Mouse (Mus musculus) cortical plate, adult 2 months (tissue): ENCODE results near the gene Cd37. TPM values are rescaled to one million over a fixed set of nuclear protein-coding genes. Genes with fewer than 3 reads are reported as not detected.

Experiments used
- H3K27ac ChIP-seq: fragments of 200-500 bp; 2 replicates; pipeline ENCODE4 v1.5.1; 2012; ENCODE audit warnings: low read length, control low read depth, inconsistent platforms; ENCODE audit not compliant: insufficient read depth
- H3K4me1 ChIP-seq: fragments of 200-500 bp; 2 replicates; pipeline ENCODE4 v1.6.1; 2011; ENCODE audit warnings: low read length; ENCODE audit not compliant: control insufficient read depth, insufficient read depth
- H3K4me3 ChIP-seq: fragments of 200-500 bp; 2 replicates; pipeline ENCODE4 v1.5.1; 2011; ENCODE audit warnings: mild to moderate bottlenecking, low read length, control low read depth; ENCODE audit not compliant: insufficient read depth
- CTCF ChIP-seq: fragments of 200-500 bp; IDR thresholded peaks from 2 replicates; pipeline ENCODE4 v1.5.1; 2011; ENCODE audit warnings: mild to moderate bottlenecking, control low read depth, low read length; ENCODE audit not compliant: insufficient read depth; ENCODE audit errors: extremely low read depth
- POLR2A ChIP-seq: fragments of 200-500 bp; IDR thresholded peaks from 2 replicates; pipeline ENCODE4 v1.6.1; 2011; ENCODE audit warnings: mild to moderate bottlenecking, low read length, control low read depth; ENCODE audit not compliant: insufficient read depth; ENCODE audit errors: extremely low read depth
- polyA plus RNA-seq: library from polyadenylated mRNA; depleted of rRNA; stranded (reverse); fragments of >200 nt; gene quantifications from 2 replicates; pipeline ENCODE4 v1.2.3, GENCODE M21; 2012; rRNA removed

The Cd37 gene
- polyA plus RNA-seq: 10.6 and 11.9 TPM in 2 replicates

GRCm38 (mm10) chr7:45238723-45239496, at the start of gene Cd37:
TSS of gene Cd37 (minus strand) at chr7:45239115.
- Histone ChIP-seq H3K4me3 (no peak within 1 kb of the TSS), H3K4me1 (0 out of 2 replicates have a peak, but pooled peaks cover 2% of the 10 kb centered on the region), H3K27ac (no peak within 1 kb of the TSS)
- TF ChIP-seq POLR2A: no peak
- no peak for TF ChIP-seq CTCF

DNA sequence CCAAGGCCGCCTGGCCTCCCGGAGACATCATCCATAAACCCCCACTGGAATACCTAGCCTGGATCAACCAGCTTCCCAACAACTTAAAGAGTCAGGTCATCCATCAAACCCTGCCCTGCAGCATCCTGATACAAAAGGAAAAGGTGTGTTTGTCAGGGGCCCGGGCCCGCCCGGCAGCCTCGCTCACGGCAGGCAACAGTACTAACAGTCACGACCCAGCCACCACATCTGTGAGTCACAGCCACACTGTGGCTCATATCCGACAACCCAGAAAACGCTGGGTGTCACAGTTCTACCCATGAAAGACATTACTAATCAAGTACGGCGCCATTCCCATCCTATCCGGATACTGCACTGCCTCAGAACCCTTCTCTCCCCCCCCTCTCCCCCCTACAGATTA, 47.6 kb upstream of the Cd37 start:
- Histone ChIP-seq H3K4me3 (no peak overlapping the region), H3K27ac (no peak overlapping the region), H3K4me1 (no peaks in the 10 kb centered on the region)
- TF ChIP-seq POLR2A (no peak), CTCF (no peak)

- no peaks in the 10 kb centered on the region for H3K4me1 ChIP-seq
- no peak for TF ChIP-seq POLR2A
- peak; percentile 55 for TF ChIP-seq CTCF
- H3K4me3 ChIP-seq: peak within 1 kb of the TSS; percentile 26; the same call in 1 of the 2 replicates
- H3K27ac ChIP-seq: no peak within 1 kb of the TSS
These were observed 38.3 kb upstream of the Cd37 start, which contains the start of gene Slc6a21 for GRCm38 (mm10) chr7:45277136-45277760. TSS of gene Slc6a21 (plus strand) at chr7:45277513.

GRCm38 (mm10) chr7:45273672-45274071, 34.8 kb upstream of the Cd37 start:
- TF ChIP-seq POLR2A (no peak), CTCF (no peak)
- H3K27ac ChIP-seq: no peak overlapping the region
- no peak overlapping the region for H3K4me3 ChIP-seq
- H3K4me1 ChIP-seq: no peaks in the 10 kb centered on the region

- no peak for TF ChIP-seq CTCF
- TF ChIP-seq POLR2A: no peak
- no peak overlapping the region for H3K4me3 ChIP-seq
- no peaks in the 10 kb centered on the region for H3K4me1 ChIP-seq
- no peak overlapping the region for H3K27ac ChIP-seq
These were observed 34.0 kb upstream of the Cd37 start for GRCm38 (mm10) chr7:45272786-45273412.

- TF ChIP-seq CTCF (no peak), POLR2A (no peak)
- peaks cover 4% of the 10 kb centered on the region; the same call in 1 of the 2 replicates for H3K4me1 ChIP-seq
- no peak overlapping the region for H3K4me3 ChIP-seq
- no peak overlapping the region for H3K27ac ChIP-seq
These were observed 26.6 kb upstream of the Cd37 start for GRCm38 (mm10) chr7:45265518-45265917.

GRCm38 (mm10) chr7:45264348-45264747, 25.4 kb upstream of the Cd37 start:
- H3K4me1 ChIP-seq: peaks cover 4% of the 10 kb centered on the region; the same call in 1 of the 2 replicates
- H3K4me3 ChIP-seq: no peak overlapping the region
- TF ChIP-seq POLR2A (no peak), CTCF (no peak)
- no peak overlapping the region for H3K27ac ChIP-seq

GRCm38 (mm10) chr7:45263006-45263607, 24.2 kb upstream of the Cd37 start:
- H3K27ac ChIP-seq: no peak overlapping the region
- TF ChIP-seq POLR2A (no peak), CTCF (no peak)
- H3K4me3 ChIP-seq: no peak overlapping the region
- H3K4me1 ChIP-seq: peaks cover 4% of the 10 kb centered on the region

DNA sequence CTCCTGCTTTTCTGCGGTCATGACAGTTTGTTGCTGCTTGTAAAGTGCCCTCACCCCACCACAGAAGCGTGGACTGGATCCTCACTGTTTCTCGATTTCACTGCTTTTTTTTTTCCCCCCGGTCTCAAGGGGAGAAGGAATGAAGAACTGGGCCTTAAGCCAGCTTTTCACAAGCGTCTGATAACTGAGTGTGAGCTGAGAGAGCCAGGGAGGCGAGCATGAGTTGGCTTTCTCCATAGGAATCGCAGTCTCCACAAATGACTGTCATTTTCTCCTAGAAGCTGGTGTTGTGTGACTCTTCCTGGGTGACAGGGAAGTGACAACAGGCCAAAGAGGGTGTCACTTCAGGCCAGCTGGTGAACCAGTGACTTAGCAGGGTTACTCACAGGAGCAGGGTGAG, 23.4 kb upstream of the Cd37 start:
- TF ChIP-seq CTCF (no peak), POLR2A (no peak)
- no peak overlapping the region for H3K4me3 ChIP-seq
- H3K27ac ChIP-seq: no peak overlapping the region
- peaks cover 5% of the 10 kb centered on the region for H3K4me1 ChIP-seq
